Mouse (Mus musculus) spleen, embryonic (tissue): ENCODE data around the gene Spdye4c.

Experiments
- CTCF ChIA-PET: fragments of 350-600 bp; sonication (Branson Sonifier 250); formaldehyde crosslinking; loops from one replicate; lab custom pipeline; 2022; lab: Charles Lee

Spdye4c gene

GRCm38 (mm10) chr2:128601534-128601933 is 10.5 kb downstream of the Spdye4c start:
- CTCF ChIA-PET, result no interaction called here

GRCm38 (mm10) chr2:128609286-128609685 is 18.3 kb downstream of the Spdye4c start:
- CTCF ChIA-PET, result no interaction called here

- CTCF ChIA-PET, result no interaction called here
Measured at GRCm38 (mm10) chr2:128611178-128611577, 20.2 kb downstream of the Spdye4c start.

GRCm38 (mm10) chr2:128612275-128612674 is 21.3 kb downstream of the Spdye4c start:
- CTCF ChIA-PET, result no interaction called here

- CTCF ChIA-PET, result interaction anchor here (0.6 kb wide), 1 partner anchor 1929 kb away, joined by 24 read pairs; no protein-coding TSS in a partner anchor
Measured at GRCm38 (mm10) chr2:128613365-128613764, 22.4 kb downstream of the Spdye4c start.

- CTCF ChIA-PET, result no interaction called here
Measured at GRCm38 (mm10) chr2:128615366-128615765, 24.4 kb downstream of the Spdye4c start.

GRCm38 (mm10) chr2:128620578-128620977 is 29.6 kb downstream of the Spdye4c start:
- CTCF ChIA-PET, result no interaction called here
